ENCODE assay signal across 17 mouse cellular contexts in the genomic region with DNA sequence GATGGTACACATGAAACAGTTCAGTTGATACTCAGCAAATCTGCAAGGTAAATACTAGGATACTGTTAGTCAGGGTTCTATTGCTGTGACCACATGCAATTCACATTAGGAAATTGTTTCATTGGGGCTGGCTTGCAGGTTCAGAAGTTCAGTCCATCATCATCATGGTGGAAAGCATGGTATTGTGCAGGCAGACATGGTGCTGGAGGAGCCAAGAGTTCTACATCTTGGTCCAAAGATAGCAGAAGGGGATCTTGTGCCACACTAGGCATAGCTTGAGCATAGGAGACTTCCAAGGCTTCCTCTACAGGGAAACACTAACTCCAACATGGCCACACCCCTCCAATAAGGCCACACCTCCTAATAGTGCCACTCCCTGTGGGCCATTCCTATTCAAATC.
DNase-seq lines count a peak whose midpoint lies in the region; ATAC-seq and TF ChIP-seq lines count a peak whose summit lies in the region.
"Had no signal": no experiment of that assay in that cellular context is flagged by ENCODE, and none has a peak within 500 bp of the region (broad histone marks: within the 10 kb centered on the region; RNA-seq: fewer than 3 reads in every experiment).

No protein-coding gene starts in this region.

- no peak overlapping the region for H3K4me2 ChIP-seq in forebrain, embryonic 15.5 days (replicated peaks)
- H3K4me2 ChIP-seq: heart, embryonic 11.5 days; hindbrain, embryonic 14.5 days; intestine, embryonic 15.5 days; kidney, embryonic 15.5 days had no signal

- no peak for ATAC-seq in forebrain, embryonic 15.5 days (replicated peaks)
- ATAC-seq: CD4-positive, CD25-positive, alpha-beta regulatory T cell, adult 4 months; intestine, embryonic 15.5 days had no signal

- no peak for TF ChIP-seq CTCF in layer of hippocampus, adult 2 months (conservative IDR thresholded peaks at IDR 0.05)

- no peaks in the 10 kb centered on the region for H3K9me3 ChIP-seq in forebrain, embryonic 15.5 days
- H3K9me3 ChIP-seq in forebrain, embryonic 10.5 days: no peaks in the 10 kb centered on the region
- H3K9me3 ChIP-seq: intestine, embryonic 15.5 days; kidney, embryonic 15.5 days had no signal

- peak overlapping the region; percentile 89 for H3K27ac ChIP-seq in forebrain, embryonic 15.5 days (replicated peaks)
- no peak overlapping the region for H3K27ac ChIP-seq in forebrain, embryonic 10.5 days
- H3K27ac ChIP-seq in layer of hippocampus, adult 2 months: peak overlapping the region; percentile 72; the same call in 1 of the 2 replicates
- H3K27ac ChIP-seq: heart, adult 2 months; hindbrain, embryonic 14.5 days; intestine, embryonic 15.5 days; kidney, embryonic 15.5 days had no signal

- no peaks in the 10 kb centered on the region for H3K36me3 ChIP-seq in forebrain, embryonic 15.5 days
- H3K36me3 ChIP-seq in forebrain, embryonic 10.5 days (replicated peaks): no peaks in the 10 kb centered on the region
- H3K36me3 ChIP-seq: intestine, embryonic 15.5 days; kidney, embryonic 15.5 days had no signal

- H3K4me1 ChIP-seq in forebrain, embryonic 15.5 days: peaks cover 19% of the 10 kb centered on the region
- H3K4me1 ChIP-seq in forebrain, embryonic 10.5 days: peaks cover 10% of the 10 kb centered on the region
- H3K4me1 ChIP-seq: intestine, embryonic 15.5 days; kidney, embryonic 15.5 days had no signal

- no peak overlapping the region for H3K4me3 ChIP-seq in forebrain, embryonic 15.5 days
- no peak overlapping the region for H3K4me3 ChIP-seq in forebrain, embryonic 10.5 days
- no peak overlapping the region for H3K4me3 ChIP-seq in layer of hippocampus, adult 2 months
- H3K4me3 ChIP-seq: heart, adult 2 months; intestine, embryonic 15.5 days; kidney, embryonic 15.5 days had no signal

- peak; percentile 65 to 69 for DNase-seq in cerebellum, postnatal 10 days
- no peak for DNase-seq in cerebellum, postnatal 36 days
- DNase-seq in forebrain, embryonic 10.5 days (ENCODE audit: extremely low spot score, low spot score): no peak
- peak; percentile 54 for DNase-seq in heart, adult 11 months
- DNase-seq in heart, adult 9 months (ENCODE audit: low spot score in 2 of 2): no peak
- no peak for DNase-seq in layer of hippocampus, adult 2 months (ENCODE audit: low spot score in 2 of 2)
- DNase-seq in layer of hippocampus, postnatal 25 days (ENCODE audit: extremely low spot score in 1 of 2, low spot score in 1 of 2): no peak
- DNase-seq: gastrocnemius, postnatal 25 days; heart, adult 2 months; kidney, adult 11 months; kidney, adult 8-10 months had no signal

- no peak overlapping the region for H3K9ac ChIP-seq in forebrain, embryonic 15.5 days (replicated peaks)
- H3K9ac ChIP-seq: hindbrain, embryonic 14.5 days; intestine, embryonic 15.5 days; kidney, embryonic 15.5 days had no signal

- H3K27me3 ChIP-seq in forebrain, embryonic 15.5 days: no peaks in the 10 kb centered on the region
- peaks cover 3% of the 10 kb centered on the region; the same call in 1 of the 2 replicates for H3K27me3 ChIP-seq in forebrain, embryonic 10.5 days (ENCODE audit: poor library complexity, severe bottlenecking)
- H3K27me3 ChIP-seq: intestine, embryonic 15.5 days had no signal

Comparison
In these comparisons a context has a peak if more than half of its experiments do, and no peak if none do; other contexts are left out.
1. DNase-seq: peak in cerebellum, postnatal 10 days (2 of 2) and heart, adult 11 months (single experiment); none in cerebellum, postnatal 36 days (0 of 2), forebrain, embryonic 10.5 days (single experiment), heart, adult 9 months (0 of 2), layer of hippocampus, adult 2 months (0 of 2) and layer of hippocampus, postnatal 25 days (0 of 2).